Mouse (Mus musculus): ENCODE data around the gene Gm2115. TPM values are rescaled to one million over a fixed set of nuclear protein-coding genes. Genes with fewer than 3 reads are reported as not detected.

Gm2115 gene
- polyA plus RNA-seq, 1 experiment from 2014 or later: 0.36 TPM

DNA sequence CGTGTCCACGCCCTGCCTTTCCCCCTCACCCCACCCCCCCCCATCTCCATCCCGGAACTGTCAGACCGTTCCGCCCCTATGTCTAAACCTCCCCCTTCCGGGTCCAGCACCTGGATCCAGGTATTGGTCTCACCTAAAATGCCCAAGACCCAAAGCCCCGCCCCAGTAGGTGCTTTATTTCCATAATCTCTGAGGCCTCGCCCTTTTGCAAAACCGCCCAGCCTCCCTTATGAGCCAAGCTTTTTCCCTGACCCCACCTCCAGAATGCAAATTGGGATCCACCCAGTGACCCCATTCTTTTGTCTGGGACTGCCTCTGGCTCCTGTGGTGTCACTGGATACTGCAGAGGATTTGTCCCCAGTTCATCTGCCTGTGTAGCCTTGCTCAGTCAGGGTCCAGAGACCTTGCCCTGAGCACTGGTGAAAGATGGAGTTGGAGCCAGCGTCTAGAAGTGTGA, 77.6 kb downstream of the Gm2115 start, which contains the start of gene Fah:
Gene Fah, minus strand, starts transcription at position 430 of the 457 bp plus-strand sequence.
- H3K27ac ChIP-seq (ENCODE audit: low read depth, low read length): no peak within 1 kb of the TSS
- H3K27me3 ChIP-seq (replicated peaks; ENCODE audit: control insufficient read depth, insufficient read depth, low read length): no peaks in the 10 kb centered on the region
- H3K36me3 ChIP-seq (ENCODE audit: control insufficient read depth, insufficient read depth, low read length): no peaks in the 10 kb centered on the region
- peak within 1 kb of the TSS; percentile 53 for H3K4me3 ChIP-seq (ENCODE audit: low read depth, low read length)
- H3K9ac ChIP-seq (ENCODE audit: low read length): peak within 1 kb of the TSS; percentile 68
- H3K4me2 ChIP-seq (ENCODE audit: low read length): peak within 1 kb of the TSS; percentile 87
- DNase-seq (ENCODE audit: low spot score): peak; percentile 17
- peak; percentile 46 for ATAC-seq
- H3K4me1 ChIP-seq (ENCODE audit: control insufficient read depth, insufficient read depth, low read length): peaks cover 6% of the 10 kb centered on the region; the same call in 1 of the 2 replicates
- WGBS: under 1% methylated on average over 10 of the region's 10 CpGs
- H3K9me3 ChIP-seq (replicated peaks; ENCODE audit: control insufficient read depth, low read length): no peaks in the 10 kb centered on the region

- no peak overlapping the region for H3K4me2 ChIP-seq (ENCODE audit: low read length)
- H3K4me3 ChIP-seq (ENCODE audit: low read depth, low read length): no peak overlapping the region
- peaks cover 8% of the 10 kb centered on the region; the same call in 1 of the 2 replicates for H3K36me3 ChIP-seq (ENCODE audit: control insufficient read depth, insufficient read depth, low read length)
- no peak overlapping the region for H3K9ac ChIP-seq (ENCODE audit: low read length)
- no peaks in the 10 kb centered on the region for H3K27me3 ChIP-seq (replicated peaks; ENCODE audit: control insufficient read depth, insufficient read depth, low read length)
- no peaks in the 10 kb centered on the region for H3K9me3 ChIP-seq (replicated peaks; ENCODE audit: control insufficient read depth, low read length)
- ATAC-seq (no peak), DNase-seq (ENCODE audit: low spot score) (no peak)
- H3K27ac ChIP-seq (ENCODE audit: low read depth, low read length): no peak overlapping the region
- H3K4me1 ChIP-seq (ENCODE audit: control insufficient read depth, insufficient read depth, low read length): no peaks in the 10 kb centered on the region
- WGBS: 90% methylated on average over 1 of the region's 1 CpGs
Observed at GRCm38 (mm10) chr7:84611609-84612008, 82.9 kb downstream of the Gm2115 start.

GRCm38 (mm10) chr7:84612445-84612844, 83.7 kb downstream of the Gm2115 start:
- no peak for DNase-seq (ENCODE audit: low spot score)
- WGBS: 91% methylated on average over 4 of the region's 4 CpGs

DNA sequence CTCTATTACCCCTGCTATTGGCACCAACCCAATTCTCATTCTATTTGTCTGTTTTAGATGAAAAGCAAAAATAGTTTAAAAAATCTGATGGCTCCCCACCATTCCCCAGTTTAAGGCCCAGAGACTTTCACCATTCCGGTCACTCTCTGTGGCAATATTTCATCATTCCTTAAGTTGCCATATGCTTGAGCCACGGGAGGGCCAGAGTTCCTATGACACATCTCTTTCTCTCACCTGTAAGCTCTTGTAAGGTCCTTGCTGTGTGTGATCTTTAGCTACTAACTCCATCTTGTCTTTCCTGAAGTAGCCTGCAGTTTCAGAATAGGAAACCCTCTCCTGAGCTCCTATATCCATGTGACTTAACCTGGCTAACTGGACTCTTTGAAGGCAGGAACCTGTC, 90.2 kb downstream of the Gm2115 start:
- ATAC-seq (no peak), DNase-seq (ENCODE audit: low spot score) (no peak)
- Histone ChIP-seq H3K9me3 (replicated peaks; ENCODE audit: control insufficient read depth, low read length) (no peaks in the 10 kb centered on the region), H3K36me3 (ENCODE audit: control insufficient read depth, insufficient read depth, low read length) (peaks cover 31% of the 10 kb centered on the region), H3K9ac (ENCODE audit: low read length) (no peak overlapping the region), H3K4me3 (ENCODE audit: low read depth, low read length) (no peak overlapping the region), H3K4me1 (ENCODE audit: control insufficient read depth, insufficient read depth, low read length) (no peaks in the 10 kb centered on the region), H3K27ac (ENCODE audit: low read depth, low read length) (no peak overlapping the region), H3K4me2 (ENCODE audit: low read length) (no peak overlapping the region), H3K27me3 (replicated peaks; ENCODE audit: control insufficient read depth, insufficient read depth, low read length) (no peaks in the 10 kb centered on the region)
- 87% methylated on average over 2 of the region's 2 CpGs for WGBS

More at GRCm38 (mm10) chr7:84612445-84612844, 83.7 kb downstream of the Gm2115 start:
- ATAC-seq: no peak
- Histone ChIP-seq H3K27me3 (replicated peaks; ENCODE audit: control insufficient read depth, insufficient read depth, low read length) (no peaks in the 10 kb centered on the region), H3K9me3 (replicated peaks; ENCODE audit: control insufficient read depth, low read length) (no peaks in the 10 kb centered on the region), H3K4me3 (ENCODE audit: low read depth, low read length) (no peak overlapping the region), H3K4me2 (ENCODE audit: low read length) (no peak overlapping the region), H3K9ac (ENCODE audit: low read length) (no peak overlapping the region), H3K4me1 (ENCODE audit: control insufficient read depth, insufficient read depth, low read length) (no peaks in the 10 kb centered on the region), H3K36me3 (ENCODE audit: control insufficient read depth, insufficient read depth, low read length) (peaks cover 14% of the 10 kb centered on the region), H3K27ac (ENCODE audit: low read depth, low read length) (no peak overlapping the region)

DNA sequence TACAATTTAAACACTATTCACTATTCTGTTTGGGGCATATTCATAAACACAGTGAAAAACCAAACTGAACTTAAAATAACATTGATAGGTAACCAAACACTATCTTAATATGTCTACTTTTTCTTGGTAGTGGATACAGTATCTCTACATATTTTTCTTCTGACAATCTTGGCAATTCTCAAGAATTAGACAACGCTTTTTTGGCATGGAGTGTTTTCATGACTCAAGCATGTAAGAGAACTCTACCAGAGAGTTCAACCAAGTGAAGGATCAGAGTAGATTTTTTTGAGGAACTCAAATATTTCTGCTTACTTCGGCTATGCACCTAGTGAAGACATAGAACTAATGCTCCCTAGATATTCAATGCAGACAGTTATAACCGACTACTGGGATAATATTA, 92.2 kb downstream of the Gm2115 start:
- Histone ChIP-seq H3K36me3 (ENCODE audit: control insufficient read depth, insufficient read depth, low read length) (peaks cover 36% of the 10 kb centered on the region), H3K27ac (ENCODE audit: low read depth, low read length) (no peak overlapping the region), H3K4me2 (ENCODE audit: low read length) (no peak overlapping the region), H3K4me3 (ENCODE audit: low read depth, low read length) (no peak overlapping the region), H3K9ac (ENCODE audit: low read length) (no peak overlapping the region), H3K27me3 (replicated peaks; ENCODE audit: control insufficient read depth, insufficient read depth, low read length) (no peaks in the 10 kb centered on the region), H3K4me1 (ENCODE audit: control insufficient read depth, insufficient read depth, low read length) (no peaks in the 10 kb centered on the region), H3K9me3 (replicated peaks; ENCODE audit: control insufficient read depth, low read length) (no peaks in the 10 kb centered on the region)
- no peak for DNase-seq (ENCODE audit: low spot score)
- 95% methylated on average over 3 of the region's 3 CpGs for WGBS
- ATAC-seq: no peak

GRCm38 (mm10) chr7:84623718-84624117, 95.0 kb downstream of the Gm2115 start:
- no peak overlapping the region for H3K4me2 ChIP-seq (ENCODE audit: low read length)
- H3K27ac ChIP-seq (ENCODE audit: low read depth, low read length): no peak overlapping the region
- peaks cover 15% of the 10 kb centered on the region for H3K36me3 ChIP-seq (ENCODE audit: control insufficient read depth, insufficient read depth, low read length)
- 98% methylated on average over 4 of the region's 4 CpGs for WGBS
- ATAC-seq: no peak
- H3K9me3 ChIP-seq (replicated peaks; ENCODE audit: control insufficient read depth, low read length): no peaks in the 10 kb centered on the region
- H3K4me1 ChIP-seq (ENCODE audit: control insufficient read depth, insufficient read depth, low read length): no peaks in the 10 kb centered on the region
- DNase-seq (ENCODE audit: low spot score): no peak
- no peak overlapping the region for H3K9ac ChIP-seq (ENCODE audit: low read length)
- no peaks in the 10 kb centered on the region for H3K27me3 ChIP-seq (replicated peaks; ENCODE audit: control insufficient read depth, insufficient read depth, low read length)
- H3K4me3 ChIP-seq (ENCODE audit: low read depth, low read length): no peak overlapping the region

DNA sequence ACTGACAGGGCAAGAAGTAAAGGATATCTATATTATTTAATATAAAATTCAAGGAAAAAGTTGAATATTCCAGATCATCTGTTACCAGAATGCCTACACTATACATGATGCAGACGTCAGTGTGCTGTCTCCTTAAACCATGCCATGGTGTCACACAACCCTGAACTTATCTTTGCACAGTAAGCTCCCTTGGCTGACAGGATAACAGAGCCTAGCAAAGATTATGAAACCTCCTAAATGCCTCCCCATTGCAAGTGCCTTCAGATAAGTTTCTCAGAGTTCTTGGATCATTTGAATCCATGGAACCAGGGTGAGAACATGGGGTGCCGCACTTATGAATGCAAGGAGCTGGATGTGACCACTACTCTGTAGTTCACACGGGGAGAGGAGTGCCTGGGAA, 103.1 kb downstream of the Gm2115 start:
- Histone ChIP-seq H3K36me3 (ENCODE audit: control insufficient read depth, insufficient read depth, low read length) (peaks cover 10% of the 10 kb centered on the region; the same call in 1 of the 2 replicates), H3K9ac (ENCODE audit: low read length) (no peak overlapping the region), H3K4me1 (ENCODE audit: control insufficient read depth, insufficient read depth, low read length) (no peaks in the 10 kb centered on the region), H3K4me2 (ENCODE audit: low read length) (no peak overlapping the region), H3K27me3 (replicated peaks; ENCODE audit: control insufficient read depth, insufficient read depth, low read length) (no peaks in the 10 kb centered on the region), H3K4me3 (ENCODE audit: low read depth, low read length) (no peak overlapping the region), H3K9me3 (replicated peaks; ENCODE audit: control insufficient read depth, low read length) (no peaks in the 10 kb centered on the region), H3K27ac (ENCODE audit: low read depth, low read length) (no peak overlapping the region)
- 86% methylated on average over 3 of the region's 3 CpGs for WGBS
- no peak for DNase-seq (ENCODE audit: low spot score)
- ATAC-seq: no peak

Other genes starting within 250 kb of the Gm2115 start
- 51.4 and 59.3 TPM in 2 replicates for gene Arnt2, start 118.8 kb upstream of the Gm2115 start, polyA plus RNA-seq (2014; fragmentation: Nextera tagmentation; extraction: Ambion mirVana)
- gene Fah, start 77.8 kb downstream of the Gm2115 start, polyA plus RNA-seq (2014; fragmentation: Nextera tagmentation; extraction: Ambion mirVana): 6.3 and 7.2 TPM in 2 replicates
- 220 and 234 TPM in 2 replicates for gene Zfand6, start 161.0 kb downstream of the Gm2115 start, polyA plus RNA-seq (2014; fragmentation: Nextera tagmentation; extraction: Ambion mirVana)